Comparison of ENCODE assay signal across 10 mouse cellular contexts in genomic region chr6:119576706-119577105, GRCm38 (mm10). TPM values are rescaled to one million over a fixed set of nuclear protein-coding genes. Genes with fewer than 3 reads are reported as not detected.
"Had no signal": no experiment of that assay in that cellular context is flagged by ENCODE, and none has a peak within 500 bp of the region (broad histone marks: within the 10 kb centered on the region; RNA-seq: fewer than 3 reads in every experiment).

No protein-coding gene starts in this region.

- DNase-seq: liver, postnatal 0 days; lung, adult 2 months; lung, postnatal 14 days; lung, postnatal 36 days; right cerebral cortex, postnatal 14 days; spleen, adult 18-20 months; thymus, adult 18-20 months; thymus, postnatal 14 days; thymus, postnatal 36 days had no signal

RNA-seq across cellular contexts. Expression of gene Wnt5b, which starts 32.6 kb away (rescaled TPM):
- total RNA-seq: megakaryocyte progenitor cell, adult 5-6 weeks had no signal
